Mouse (Mus musculus) heart, postnatal 0 days (tissue): ENCODE measurements around the gene Cib4.

Source experiments
- CTCF ChIP-seq: IDR thresholded peaks from 2 replicates; pipeline ENCODE4 v1.5.1; 2016; ENCODE audit warnings: antibody characterized with exemption, control low read depth, low read depth
- EP300 ChIP-seq: IDR thresholded peaks from 2 replicates; pipeline ENCODE4 v1.6.1; 2016; ENCODE audit warnings: antibody characterized with exemption, low read depth

GRCm38 (mm10) chr5:30534637-30535036 is 11.0 kb downstream of the Cib4 start:
- no peak for TF ChIP-seq CTCF
- TF ChIP-seq EP300, result no peak
